Mouse (Mus musculus) limb, embryonic 15.5 days (tissue): ENCODE results near the gene Rabgap1. TPM values are rescaled to one million over a fixed set of nuclear protein-coding genes. Genes with fewer than 3 reads are reported as not detected.
"Not testable (repeated sequence)": the region's sequence is repeated elsewhere in the genome, so short reads cannot be mapped to it uniquely, and the experiment has no call there.

Source experiments
- ATAC-seq: fragments of 200-750 bp; cut with Nextera tagmentation; 2 replicates; pipeline ENCODE4 v1.8.0; 2017; ENCODE audit warnings: low read depth, moderate TSS enrichment; ENCODE audit not compliant: insufficient number of reproducible peaks, low FRiP score, low TSS enrichment
- H3K27ac ChIP-seq: fragments of 300-500 bp; sonication (generic); 2 replicates; pipeline ENCODE4 v1.5.1; 2015; ENCODE audit warnings: moderate library complexity, mild to moderate bottlenecking, inconsistent platforms
- H3K27me3 ChIP-seq: fragments of 300-500 bp; sonication (generic); 2 replicates; pipeline ENCODE4 v1.6.1; 2015; ENCODE audit warnings: inconsistent platforms
- H3K36me3 ChIP-seq: fragments of 300-500 bp; sonication (generic); 2 replicates; pipeline ENCODE4 v1.6.1; 2015; ENCODE audit warnings: inconsistent platforms
- H3K4me1 ChIP-seq: fragments of 300-500 bp; sonication (generic); 2 replicates; pipeline ENCODE4 v1.6.1; 2015; ENCODE audit warnings: inconsistent platforms
- H3K4me2 ChIP-seq: fragments of 300-500 bp; sonication (generic); 2 replicates; pipeline ENCODE4 v1.6.1; 2015; ENCODE audit warnings: mild to moderate bottlenecking, inconsistent platforms
- H3K4me3 ChIP-seq: fragments of 300-500 bp; sonication (generic); 2 replicates; pipeline ENCODE4 v1.5.1; 2015; ENCODE audit warnings: mild to moderate bottlenecking, inconsistent platforms
- H3K9ac ChIP-seq: fragments of 300-500 bp; sonication (generic); 2 replicates; pipeline ENCODE4 v1.6.1; 2015; ENCODE audit warnings: inconsistent platforms
- H3K9me3 ChIP-seq: fragments of 300-500 bp; sonication (generic); 2 replicates; pipeline ENCODE4 v1.6.1; 2016; ENCODE audit warnings: inconsistent platforms
- WGBS: fragments of 180-500 bp; shearing (Covaris S2); methylation state at CpG from one replicate; pipeline ENCODE4 v1.1.7; 2015; 5-methylcytosine and 5-hydroxymethylcytosine counted together
- polyA plus RNA-seq: library from polyadenylated mRNA; unstranded; fragments of >200 nt; fragmentation: Nextera tagmentation; extraction: Ambion mirVana; gene quantifications from 2 replicates; pipeline ENCODE4 v1.2.1, GENCODE M21; 2015

Gene Rabgap1
- polyA plus RNA-seq, 1 experiment from 2014 or later, result 45.1 TPM

GRCm38 (mm10) chr2:37466266-37466665, 23.2 kb downstream of the Rabgap1 start:
- no peaks in the 10 kb centered on the region for H3K9me3 ChIP-seq
- no peak for ATAC-seq
- no peak overlapping the region for H3K4me2 ChIP-seq
- peaks cover 12% of the 10 kb centered on the region for H3K36me3 ChIP-seq
- no peak overlapping the region for H3K4me3 ChIP-seq
- H3K27me3 ChIP-seq, result no peaks in the 10 kb centered on the region
- no peak overlapping the region for H3K27ac ChIP-seq
- no peaks in the 10 kb centered on the region for H3K4me1 ChIP-seq
- no peak overlapping the region for H3K9ac ChIP-seq
- 95% methylated on average over 4 of the region's 4 CpGs for WGBS

- H3K4me2 ChIP-seq, result no peak overlapping the region
- H3K36me3 ChIP-seq, result peaks cover 57% of the 10 kb centered on the region
- H3K9ac ChIP-seq, result no peak overlapping the region
- no peaks in the 10 kb centered on the region for H3K4me1 ChIP-seq
- H3K9me3 ChIP-seq, result no peaks in the 10 kb centered on the region
- no peak for ATAC-seq
- no peak overlapping the region for H3K27ac ChIP-seq
- no peak overlapping the region for H3K4me3 ChIP-seq
- no peaks in the 10 kb centered on the region for H3K27me3 ChIP-seq
Measured at GRCm38 (mm10) chr2:37479559-37479958, 36.5 kb downstream of the Rabgap1 start.

- Histone ChIP-seq H3K27ac (no peak overlapping the region), H3K4me2 (no peak overlapping the region), H3K9ac (no peak overlapping the region), H3K36me3 (peaks cover 61% of the 10 kb centered on the region), H3K4me3 (no peak overlapping the region), H3K4me1 (no peaks in the 10 kb centered on the region), H3K27me3 (no peaks in the 10 kb centered on the region), H3K9me3 (no peaks in the 10 kb centered on the region)
- 94% methylated on average over 2 of the region's 2 CpGs for WGBS
- ATAC-seq, result no peak
Measured at GRCm38 (mm10) chr2:37480039-37480438, 37.0 kb downstream of the Rabgap1 start.

- Histone ChIP-seq H3K27ac (no peak overlapping the region), H3K27me3 (no peaks in the 10 kb centered on the region), H3K4me1 (no peaks in the 10 kb centered on the region), H3K9me3 (no peaks in the 10 kb centered on the region), H3K4me3 (no peak overlapping the region), H3K36me3 (peaks cover 37% of the 10 kb centered on the region), H3K4me2 (no peak overlapping the region), H3K9ac (no peak overlapping the region)
- WGBS, result 91% methylated on average over 2 of the region's 2 CpGs
- ATAC-seq, result no peak
Measured at GRCm38 (mm10) chr2:37484165-37484564, 41.1 kb downstream of the Rabgap1 start.

- no peaks in the 10 kb centered on the region for H3K4me1 ChIP-seq
- H3K4me3 ChIP-seq, result no peak overlapping the region
- H3K27me3 ChIP-seq, result no peaks in the 10 kb centered on the region
- H3K27ac ChIP-seq, result no peak overlapping the region
- H3K4me2 ChIP-seq, result no peak overlapping the region
- 72% methylated on average over 1 of the region's 1 CpGs for WGBS
- no peak overlapping the region for H3K9ac ChIP-seq
- peaks cover 49% of the 10 kb centered on the region for H3K36me3 ChIP-seq
- no peaks in the 10 kb centered on the region for H3K9me3 ChIP-seq
- no peak for ATAC-seq
Measured at GRCm38 (mm10) chr2:37485370-37485769, 42.3 kb downstream of the Rabgap1 start.

- H3K9ac ChIP-seq, result no peak overlapping the region
- H3K4me2 ChIP-seq, result no peak overlapping the region
- no peaks in the 10 kb centered on the region for H3K27me3 ChIP-seq
- no peak for ATAC-seq
- no peaks in the 10 kb centered on the region for H3K9me3 ChIP-seq
- H3K4me3 ChIP-seq, result no peak overlapping the region
- H3K27ac ChIP-seq, result no peak overlapping the region
- H3K36me3 ChIP-seq, result peaks cover 49% of the 10 kb centered on the region
- H3K4me1 ChIP-seq, result no peaks in the 10 kb centered on the region
Measured at GRCm38 (mm10) chr2:37486408-37486807, 43.3 kb downstream of the Rabgap1 start.

GRCm38 (mm10) chr2:37488956-37489355, 45.9 kb downstream of the Rabgap1 start:
- H3K36me3 ChIP-seq, result peaks cover 53% of the 10 kb centered on the region
- no peaks in the 10 kb centered on the region for H3K9me3 ChIP-seq
- WGBS, result 93% methylated on average over 2 of the region's 2 CpGs
- H3K4me2 ChIP-seq, result no peak overlapping the region
- ATAC-seq, result no peak
- H3K4me1 ChIP-seq, result no peaks in the 10 kb centered on the region
- H3K27me3 ChIP-seq, result no peaks in the 10 kb centered on the region
- H3K4me3 ChIP-seq, result no peak overlapping the region
- H3K27ac ChIP-seq, result no peak overlapping the region
- H3K9ac ChIP-seq, result no peak overlapping the region

GRCm38 (mm10) chr2:37497321-37497720, 54.2 kb downstream of the Rabgap1 start:
- Histone ChIP-seq H3K4me1 (no peaks in the 10 kb centered on the region), H3K9ac (no peak overlapping the region), H3K27me3 (no peaks in the 10 kb centered on the region), H3K9me3 (no peaks in the 10 kb centered on the region), H3K4me3 (no peak overlapping the region), H3K4me2 (no peak overlapping the region), H3K36me3 (peaks cover 48% of the 10 kb centered on the region), H3K27ac (no peak overlapping the region)
- no peak for ATAC-seq
- WGBS, result 94% methylated on average over 4 of the region's 4 CpGs

GRCm38 (mm10) chr2:37505856-37506255, 62.8 kb downstream of the Rabgap1 start:
- H3K27ac ChIP-seq, H3K9ac ChIP-seq, H3K27me3 ChIP-seq, H3K9me3 ChIP-seq, H3K4me1 ChIP-seq, H3K4me2 ChIP-seq, H3K4me3 ChIP-seq, ATAC-seq: not testable (repeated sequence)
- H3K36me3 ChIP-seq, result peaks cover 37% of the 10 kb centered on the region
- WGBS, result 81% methylated on average over 2 of the region's 2 CpGs

GRCm38 (mm10) chr2:37511134-37511901, 68.2 kb downstream of the Rabgap1 start:
- no peak overlapping the region for H3K4me3 ChIP-seq
- no peak overlapping the region for H3K4me2 ChIP-seq
- H3K4me1 ChIP-seq, result no peaks in the 10 kb centered on the region
- no peak overlapping the region for H3K9ac ChIP-seq
- 90% methylated on average over 4 of the region's 4 CpGs for WGBS
- ATAC-seq, result no peak
- H3K27me3 ChIP-seq, result no peaks in the 10 kb centered on the region
- no peaks in the 10 kb centered on the region for H3K9me3 ChIP-seq
- no peak overlapping the region for H3K27ac ChIP-seq
- peaks cover 29% of the 10 kb centered on the region for H3K36me3 ChIP-seq

- no peaks in the 10 kb centered on the region for H3K4me1 ChIP-seq
- H3K36me3 ChIP-seq, result peaks cover 28% of the 10 kb centered on the region
- no peak within 1 kb of the TSS for H3K9ac ChIP-seq
- no peaks in the 10 kb centered on the region for H3K27me3 ChIP-seq
- peak; percentile 40; the same call in 1 of the 2 replicates for ATAC-seq
- no peak within 1 kb of the TSS for H3K4me3 ChIP-seq
- H3K4me2 ChIP-seq, result peak within 1 kb of the TSS; percentile 2; the same call in 1 of the 2 replicates
- H3K27ac ChIP-seq, result no peak within 1 kb of the TSS
- whole genome bisulfite sequencing, result 33% methylated on average over 11 of the region's 11 CpGs
- no peaks in the 10 kb centered on the region for H3K9me3 ChIP-seq
Measured at GRCm38 (mm10) chr2:37516030-37516710, 73.1 kb downstream of the Rabgap1 start, which contains the start of gene Gpr21. Gene Gpr21 (plus strand): TSS chr2:37516332.

GRCm38 (mm10) chr2:37516922-37517462, 73.9 kb downstream of the Rabgap1 start:
- Histone ChIP-seq H3K27me3 (no peaks in the 10 kb centered on the region), H3K4me2 (no peak overlapping the region), H3K4me3 (no peak overlapping the region), H3K36me3 (peaks cover 28% of the 10 kb centered on the region), H3K27ac (no peak overlapping the region), H3K4me1 (no peaks in the 10 kb centered on the region), H3K9ac (no peak overlapping the region), H3K9me3 (no peaks in the 10 kb centered on the region)
- 40% methylated on average over 4 of the region's 4 CpGs for WGBS
- ATAC-seq, result no peak
